Mouse (Mus musculus) megakaryocyte, embryonic 14.5 days (primary cell): ENCODE results near the gene Lrrc63. TPM values are rescaled to one million over a fixed set of nuclear protein-coding genes. Genes with fewer than 3 reads are reported as not detected.

Source experiments
- H3K27me3 ChIP-seq: replicated peaks from 2 replicates; pipeline ENCODE3; 2012; ENCODE audit warnings: inconsistent platforms
- H3K36me3 ChIP-seq: replicated peaks from 2 replicates; pipeline ENCODE3; 2012; ENCODE audit warnings: low read length, inconsistent platforms, mixed read lengths
- H3K4me1 ChIP-seq: 2 replicates; pipeline ENCODE4 v1.6.1; 2012; ENCODE audit warnings: inconsistent platforms
- H3K4me3 ChIP-seq: replicated peaks from 2 replicates; pipeline ENCODE3; 2012; ENCODE audit warnings: moderate library complexity, mild to moderate bottlenecking, inconsistent platforms
- H3K9me3 ChIP-seq: 2 replicates; pipeline ENCODE4 v1.6.1; 2012; ENCODE audit warnings: inconsistent platforms
- FLI1 ChIP-seq: IDR thresholded peaks from 2 replicates; pipeline ENCODE4 v1.6.1; 2012; ENCODE audit warnings: low read length, inconsistent platforms, mixed read lengths
- GATA1 ChIP-seq: IDR thresholded peaks from 3 replicates; pipeline ENCODE4 v1.6.1; 2012; ENCODE audit warnings: mixed read lengths, low read length, inconsistent platforms, borderline replicate concordance
- polyA plus RNA-seq: library from polyadenylated mRNA; stranded (reverse); fragments of >175 nt; gene quantifications from 2 replicates; pipeline ENCODE4 v1.2.3, GENCODE M21; 2012; ENCODE audit warnings: low replicate concordance; ENCODE audit not compliant: insufficient read depth

The Lrrc63 gene
- polyA plus RNA-seq, 1 experiment, result not detected

GRCm38 (mm10) chr14:75069356-75069979 lies 61.2 kb downstream of the Lrrc63 start:
- TF ChIP-seq GATA1 (no peak), FLI1 (no peak)
- H3K9me3 ChIP-seq, result no peaks in the 10 kb centered on the region
- peaks cover 43% of the 10 kb centered on the region for H3K27me3 ChIP-seq
- H3K4me3 ChIP-seq, result peak overlapping the region; percentile 62
- peaks cover 19% of the 10 kb centered on the region for H3K4me1 ChIP-seq
- H3K36me3 ChIP-seq, result no peaks in the 10 kb centered on the region

- peaks cover 49% of the 10 kb centered on the region for H3K27me3 ChIP-seq
- no peaks in the 10 kb centered on the region for H3K36me3 ChIP-seq
- peak overlapping the region; percentile 88 for H3K4me3 ChIP-seq
- H3K4me1 ChIP-seq, result peaks cover 20% of the 10 kb centered on the region
- H3K9me3 ChIP-seq, result no peaks in the 10 kb centered on the region
- TF ChIP-seq GATA1 (no peak), FLI1 (no peak)
Measured at GRCm38 (mm10) chr14:75068430-75069112, 62.1 kb downstream of the Lrrc63 start.

GRCm38 (mm10) chr14:75065211-75065610 lies 65.5 kb downstream of the Lrrc63 start:
- H3K4me1 ChIP-seq, result peaks cover 32% of the 10 kb centered on the region
- H3K9me3 ChIP-seq, result no peaks in the 10 kb centered on the region
- H3K4me3 ChIP-seq, result no peak overlapping the region
- peaks cover 39% of the 10 kb centered on the region for H3K27me3 ChIP-seq
- no peaks in the 10 kb centered on the region for H3K36me3 ChIP-seq
- TF ChIP-seq GATA1 (no peak), FLI1 (no peak)

GRCm38 (mm10) chr14:75064520-75064919 lies 66.2 kb downstream of the Lrrc63 start:
- no peaks in the 10 kb centered on the region for H3K9me3 ChIP-seq
- H3K4me1 ChIP-seq, result peaks cover 33% of the 10 kb centered on the region
- peaks cover 35% of the 10 kb centered on the region for H3K27me3 ChIP-seq
- TF ChIP-seq GATA1, result no peak
- no peak for TF ChIP-seq FLI1
- no peaks in the 10 kb centered on the region for H3K36me3 ChIP-seq
- H3K4me3 ChIP-seq, result peak overlapping the region; percentile 33

GRCm38 (mm10) chr14:75063936-75064335 lies 66.7 kb downstream of the Lrrc63 start:
- Histone ChIP-seq H3K36me3 (no peaks in the 10 kb centered on the region), H3K9me3 (no peaks in the 10 kb centered on the region), H3K27me3 (peaks cover 30% of the 10 kb centered on the region), H3K4me1 (peaks cover 27% of the 10 kb centered on the region), H3K4me3 (no peak overlapping the region)
- TF ChIP-seq FLI1 (no peak), GATA1 (no peak)

GRCm38 (mm10) chr14:75060562-75060961 lies 70.1 kb downstream of the Lrrc63 start:
- H3K9me3 ChIP-seq, result no peaks in the 10 kb centered on the region
- peaks cover 42% of the 10 kb centered on the region for H3K4me1 ChIP-seq
- no peaks in the 10 kb centered on the region for H3K36me3 ChIP-seq
- H3K4me3 ChIP-seq, result peak overlapping the region; percentile 23
- peaks cover 17% of the 10 kb centered on the region for H3K27me3 ChIP-seq
- TF ChIP-seq GATA1 (no peak), FLI1 (no peak)

GRCm38 (mm10) chr14:75056861-75057431 lies 73.7 kb downstream of the Lrrc63 start:
- Histone ChIP-seq H3K36me3 (no peaks in the 10 kb centered on the region), H3K27me3 (peaks cover 13% of the 10 kb centered on the region), H3K9me3 (no peaks in the 10 kb centered on the region), H3K4me1 (peaks cover 50% of the 10 kb centered on the region), H3K4me3 (peak overlapping the region; percentile 70)
- no peak for TF ChIP-seq FLI1
- no peak for TF ChIP-seq GATA1

GRCm38 (mm10) chr14:75054455-75055343 lies 76.0 kb downstream of the Lrrc63 start:
- H3K4me1 ChIP-seq, result peaks cover 36% of the 10 kb centered on the region
- no peaks in the 10 kb centered on the region for H3K9me3 ChIP-seq
- H3K27me3 ChIP-seq, result peaks cover 10% of the 10 kb centered on the region
- no peak overlapping the region for H3K4me3 ChIP-seq
- TF ChIP-seq GATA1 (no peak), FLI1 (no peak)
- no peaks in the 10 kb centered on the region for H3K36me3 ChIP-seq

GRCm38 (mm10) chr14:75052451-75052850 lies 78.2 kb downstream of the Lrrc63 start:
- TF ChIP-seq FLI1, result no peak
- TF ChIP-seq GATA1, result no peak
- H3K36me3 ChIP-seq, result no peaks in the 10 kb centered on the region
- peaks cover 15% of the 10 kb centered on the region for H3K27me3 ChIP-seq
- no peak overlapping the region for H3K4me3 ChIP-seq
- peaks cover 31% of the 10 kb centered on the region for H3K4me1 ChIP-seq
- no peaks in the 10 kb centered on the region for H3K9me3 ChIP-seq
